Mouse (Mus musculus) frontal cortex, adult 2 months (tissue): ENCODE results near the gene Cnga3. TPM values are rescaled to one million over a fixed set of nuclear protein-coding genes. Genes with fewer than 3 reads are reported as not detected.

ENCODE experiments used
- polyA plus RNA-seq: library from polyadenylated mRNA; depleted of rRNA; stranded (reverse); fragments of >200 nt; gene quantifications from 2 replicates; pipeline ENCODE4 v1.2.3, GENCODE M21; 2012; rRNA removed

Cnga3 gene
- polyA plus RNA-seq, 1 experiment, result 0.20 TPM

Other genes starting within 250 kb of the Cnga3 start
- 1.0 and 2.2 TPM in 2 replicates for gene Vwa3b, start 187.8 kb upstream of the Cnga3 start, polyA plus RNA-seq
- 85.8 and 89.0 TPM in 2 replicates for gene Inpp4a, start 85.4 kb downstream of the Cnga3 start, polyA plus RNA-seq
- gene Coa5, start 215.7 kb downstream of the Cnga3 start, polyA plus RNA-seq, result 74.3 and 78.6 TPM in 2 replicates
- gene Unc50, start 215.7 kb downstream of the Cnga3 start, polyA plus RNA-seq, result 74.5 and 79.0 TPM in 2 replicates